Mouse (Mus musculus) midbrain, embryonic 14.5 days (tissue): ENCODE results near the gene Aff3. TPM values are rescaled to one million over a fixed set of nuclear protein-coding genes. Genes with fewer than 3 reads are reported as not detected.

Experiments
- polyA plus RNA-seq: library from polyadenylated mRNA; unstranded; fragments of >200 nt; fragmentation: Nextera tagmentation; extraction: Ambion mirVana; gene quantifications from 2 replicates; pipeline ENCODE4 v1.2.1, GENCODE M21; 2014

Gene Aff3
- polyA plus RNA-seq, 1 experiment from 2014 or later, result 20.3 TPM

Other genes with a start within 250 kb of the Aff3 start
- gene Lonrf2, start 171.8 kb upstream of the Aff3 start, polyA plus RNA-seq, result 21.4 and 28.1 TPM in 2 replicates
- 64.3 and 67.7 TPM in 2 replicates for gene Chst10, start 233.2 kb upstream of the Aff3 start, polyA plus RNA-seq